Mouse (Mus musculus): ENCODE data around the gene Dalrd3. TPM values are rescaled to one million over a fixed set of nuclear protein-coding genes. Genes with fewer than 3 reads are reported as not detected.

Dalrd3 gene
- total and polyA plus RNA-seq, 2 experiments from 2014 or later: 39.6 to 54.0 TPM

DNA sequence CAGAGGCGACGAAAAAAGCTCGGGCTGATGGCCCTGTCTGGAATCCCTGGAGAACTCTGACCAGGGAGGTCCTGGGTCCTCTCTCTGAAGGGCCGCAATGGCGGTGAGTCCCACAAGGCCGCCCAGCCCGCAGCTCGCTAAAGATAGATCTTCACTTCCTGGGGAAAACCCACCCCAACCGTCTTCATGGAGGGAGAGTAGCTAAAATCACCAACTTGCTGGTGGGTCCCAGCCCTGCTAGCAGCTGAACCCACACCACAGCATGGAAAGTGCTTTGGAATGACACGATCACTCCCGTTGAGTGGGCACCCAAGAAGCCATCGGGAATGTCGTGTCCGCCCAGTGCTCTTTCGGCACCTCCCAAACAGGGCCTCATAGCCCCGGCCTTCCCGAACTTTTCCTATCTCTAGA, 1.2 kb upstream of the Dalrd3 start:
- no peak for ATAC-seq (ENCODE audit: insufficient read depth, low read depth)
- H3K4me2 ChIP-seq (ENCODE audit: low read depth, low read length): peak overlapping the region; percentile 98
- WGBS: 60% methylated on average over 17 of the region's 17 CpGs

DNA sequence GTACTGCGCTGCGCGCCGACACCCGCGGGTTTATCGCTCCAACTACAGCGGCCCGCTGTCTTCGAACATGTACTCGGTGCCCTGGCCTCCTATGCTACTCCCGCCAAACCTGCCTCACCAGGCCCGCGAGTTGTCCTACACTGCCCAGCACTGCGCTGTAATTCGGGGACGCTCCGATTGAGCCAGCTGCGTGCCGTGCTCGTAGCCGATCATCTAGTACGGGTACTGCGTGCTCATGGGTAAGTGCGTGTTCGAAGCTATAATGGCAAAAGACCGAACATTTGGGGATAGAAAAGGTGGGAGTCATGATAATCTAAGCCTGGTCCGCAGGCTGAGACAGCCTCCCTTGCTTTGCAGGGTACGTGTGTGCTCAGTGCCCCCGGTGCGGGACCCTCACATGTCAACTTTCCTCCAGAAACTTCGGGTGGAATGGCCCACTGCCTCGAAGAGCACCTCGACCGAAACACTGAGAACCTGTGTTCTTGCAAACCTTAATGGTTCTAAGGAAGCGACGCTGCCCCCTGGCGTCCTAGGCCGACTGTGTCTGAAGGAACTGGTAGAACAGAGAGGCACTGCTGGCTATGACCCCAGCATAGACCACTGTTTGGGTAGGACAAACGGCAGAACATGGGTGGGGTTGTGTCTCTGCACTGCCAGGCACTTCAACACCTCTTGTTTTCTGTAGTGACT, 666 bp downstream of the Dalrd3 start:
- ATAC-seq (ENCODE audit: insufficient read depth, low read depth) (no peak), DNase-seq (ENCODE audit: low spot score) (no peak)
- Histone ChIP-seq H3K4me1 (ENCODE audit: control insufficient read depth, insufficient read depth) (peaks cover 34% of the 10 kb centered on the region), H3K4me3 (ENCODE audit: low read depth, low read length) (peak overlapping the region; percentile 68), H3K27me3 (ENCODE audit: control insufficient read depth, insufficient read depth, low read length) (no peaks in the 10 kb centered on the region), H3K9ac (replicated peaks; ENCODE audit: low read depth, low read length) (peak overlapping the region; percentile 55), H3K36me3 (replicated peaks; ENCODE audit: control insufficient read depth, insufficient read depth, low read length) (peaks cover 34% of the 10 kb centered on the region), H3K9me3 (replicated peaks; ENCODE audit: control insufficient read depth, low read length) (no peaks in the 10 kb centered on the region), H3K27ac (ENCODE audit: low read depth) (peak overlapping the region; percentile 5), H3K4me2 (ENCODE audit: low read depth, low read length) (peak overlapping the region; percentile 97)
- TF ChIP-seq CTCF (IDR thresholded peaks at IDR 0.05; ENCODE audit: low read depth) (peak; percentile 61), EP300 (IDR thresholded peaks at IDR 0.05; ENCODE audit: low read depth) (no peak)
- WGBS: 1% methylated on average over 40 of the region's 40 CpGs

More for the DNA sequence above, 1.2 kb upstream of the Dalrd3 start:
- DNase-seq (ENCODE audit: low spot score): no peak
- TF ChIP-seq CTCF (IDR thresholded peaks at IDR 0.05; ENCODE audit: low read depth) (no peak), EP300 (IDR thresholded peaks at IDR 0.05; ENCODE audit: low read depth) (no peak)
- Histone ChIP-seq H3K9me3 (replicated peaks; ENCODE audit: control insufficient read depth, low read length) (no peaks in the 10 kb centered on the region), H3K27ac (ENCODE audit: low read depth) (peak overlapping the region; percentile 95; the same call in 1 of the 2 replicates), H3K27me3 (ENCODE audit: control insufficient read depth, insufficient read depth, low read length) (no peaks in the 10 kb centered on the region), H3K4me3 (ENCODE audit: low read depth, low read length) (peak overlapping the region; percentile 76), H3K4me1 (ENCODE audit: control insufficient read depth, insufficient read depth) (peaks cover 34% of the 10 kb centered on the region), H3K9ac (replicated peaks; ENCODE audit: low read depth, low read length) (0 out of 2 replicates have a peak overlapping the region, but pooled peaks have one; percentile 75), H3K36me3 (replicated peaks; ENCODE audit: control insufficient read depth, insufficient read depth, low read length) (peaks cover 50% of the 10 kb centered on the region)

DNA sequence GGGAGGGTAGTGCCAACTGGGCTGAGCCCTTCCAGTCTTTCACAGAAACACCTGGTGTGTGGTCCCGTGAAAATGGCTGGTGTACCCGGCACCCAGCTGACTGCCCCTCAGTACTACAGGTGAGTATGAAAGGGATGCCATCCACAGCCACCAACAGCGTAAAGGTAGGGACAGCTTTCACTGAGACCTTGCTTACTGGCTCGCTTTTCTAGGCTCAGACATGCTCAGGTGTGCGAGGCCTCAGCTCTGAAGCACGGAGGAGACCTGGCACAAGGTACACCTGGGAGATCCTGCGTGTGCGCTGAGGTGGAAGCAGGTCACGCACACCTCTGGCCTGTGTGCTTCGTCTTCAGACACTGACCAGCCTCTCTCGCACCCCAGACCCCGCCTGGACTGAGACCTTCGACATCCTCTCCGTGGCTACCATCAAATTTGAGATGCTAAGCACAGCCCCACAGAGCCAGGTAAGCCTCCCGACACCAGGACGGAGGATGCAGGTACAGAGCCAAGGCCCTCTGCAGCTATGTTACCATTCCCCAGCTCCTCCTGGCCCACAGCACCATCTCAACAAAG, 1.8 kb downstream of the Dalrd3 start:
- 93% methylated on average over 16 of the region's 16 CpGs for WGBS
- no peak for TF ChIP-seq CTCF (IDR thresholded peaks at IDR 0.05; ENCODE audit: low read depth)
- TF ChIP-seq EP300 (IDR thresholded peaks at IDR 0.05; ENCODE audit: low read depth): no peak
- ATAC-seq (ENCODE audit: insufficient read depth, low read depth) (no peak), DNase-seq (ENCODE audit: low spot score) (no peak)
- H3K27me3 ChIP-seq (ENCODE audit: control insufficient read depth, insufficient read depth, low read length): no peaks in the 10 kb centered on the region
- peaks cover 37% of the 10 kb centered on the region for H3K36me3 ChIP-seq (replicated peaks; ENCODE audit: control insufficient read depth, insufficient read depth, low read length)
- H3K4me2 ChIP-seq (ENCODE audit: low read depth, low read length): no peak overlapping the region
- H3K9me3 ChIP-seq (replicated peaks; ENCODE audit: control insufficient read depth, low read length): no peaks in the 10 kb centered on the region
- no peak overlapping the region for H3K27ac ChIP-seq (ENCODE audit: low read depth)
- H3K9ac ChIP-seq (replicated peaks; ENCODE audit: low read depth, low read length): no peak overlapping the region
- H3K4me3 ChIP-seq (ENCODE audit: low read depth, low read length): no peak overlapping the region
- H3K4me1 ChIP-seq (ENCODE audit: control insufficient read depth, insufficient read depth): peaks cover 28% of the 10 kb centered on the region

DNA sequence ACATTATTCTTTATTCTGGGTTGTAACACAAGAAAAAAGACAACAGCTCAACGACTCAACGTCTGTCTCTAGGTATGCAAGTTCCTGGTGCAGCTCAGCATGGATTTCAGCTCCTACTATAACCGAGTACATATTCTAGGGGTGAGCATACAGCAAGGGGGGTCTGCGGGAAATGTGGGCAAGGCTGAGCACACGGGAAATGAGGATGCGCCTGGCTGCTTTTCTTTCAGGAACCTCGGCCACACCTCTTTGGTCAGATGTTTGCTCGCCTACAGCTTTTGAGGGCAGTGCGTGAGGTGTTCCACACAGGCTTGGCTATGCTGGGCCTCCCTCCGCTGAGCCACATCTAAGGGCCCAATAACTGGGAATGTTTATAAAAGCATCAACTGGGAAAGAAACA, 2.6 kb downstream of the Dalrd3 start:
- no peak for ATAC-seq (ENCODE audit: insufficient read depth, low read depth)
- Histone ChIP-seq H3K4me2 (ENCODE audit: low read depth, low read length) (no peak overlapping the region), H3K4me3 (ENCODE audit: low read depth, low read length) (no peak overlapping the region), H3K27ac (ENCODE audit: low read depth) (no peak overlapping the region), H3K9ac (replicated peaks; ENCODE audit: low read depth, low read length) (no peak overlapping the region), H3K9me3 (replicated peaks; ENCODE audit: control insufficient read depth, low read length) (no peaks in the 10 kb centered on the region), H3K36me3 (replicated peaks; ENCODE audit: control insufficient read depth, insufficient read depth, low read length) (peaks cover 37% of the 10 kb centered on the region), H3K4me1 (ENCODE audit: control insufficient read depth, insufficient read depth) (peaks cover 28% of the 10 kb centered on the region), H3K27me3 (ENCODE audit: control insufficient read depth, insufficient read depth, low read length) (no peaks in the 10 kb centered on the region)
- WGBS: 85% methylated on average over 10 of the region's 10 CpGs
- no peak for DNase-seq (ENCODE audit: low spot score)
- TF ChIP-seq CTCF (IDR thresholded peaks at IDR 0.05; ENCODE audit: low read depth) (no peak), EP300 (IDR thresholded peaks at IDR 0.05; ENCODE audit: low read depth) (no peak)

DNA sequence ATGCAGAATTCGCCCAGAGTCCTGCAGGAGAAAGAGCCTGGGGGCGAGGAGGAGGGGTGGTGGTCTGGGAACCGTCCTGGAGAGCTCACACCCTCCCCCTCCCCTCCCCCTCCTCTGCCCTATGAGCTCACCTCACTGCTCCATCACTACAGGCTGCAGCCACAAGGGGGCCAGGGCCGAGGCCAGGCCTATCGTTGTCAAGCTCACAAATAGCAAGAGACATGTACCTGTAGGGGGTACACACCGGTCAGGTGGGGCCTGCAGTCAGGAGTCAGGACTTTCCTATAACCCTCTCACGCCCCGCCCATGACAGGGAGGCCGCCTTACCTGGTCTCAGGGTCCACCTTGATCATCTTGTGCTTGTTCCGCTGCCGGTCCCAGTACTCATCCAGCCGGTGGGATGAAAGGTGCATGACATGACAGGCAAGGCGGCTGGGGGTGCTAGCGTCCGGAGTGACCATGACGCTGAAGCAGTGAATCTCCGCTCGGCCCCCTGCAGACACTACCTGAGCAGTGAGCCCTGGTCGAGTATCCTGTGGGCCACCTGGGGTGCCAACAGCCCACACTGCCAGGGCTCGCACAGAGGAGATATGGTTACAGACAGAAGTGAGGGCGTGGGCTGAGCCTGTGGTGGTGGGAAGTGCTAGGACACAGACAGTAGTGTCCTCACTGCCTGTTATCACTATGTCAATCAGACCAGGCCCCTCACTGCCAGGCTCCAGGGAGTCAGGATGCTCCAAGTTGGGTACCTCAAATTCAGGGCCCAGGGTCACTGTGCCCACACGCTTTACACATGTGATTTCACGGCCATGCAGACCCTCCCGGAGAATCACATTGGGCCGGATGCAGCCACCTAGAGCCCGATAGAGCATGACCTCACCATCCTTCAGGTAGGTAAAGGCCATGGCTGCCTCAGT, 4.3 kb downstream of the Dalrd3 start:
- Histone ChIP-seq H3K4me1 (ENCODE audit: control insufficient read depth, insufficient read depth) (peaks cover 20% of the 10 kb centered on the region), H3K27ac (ENCODE audit: low read depth) (no peak overlapping the region), H3K27me3 (ENCODE audit: control insufficient read depth, insufficient read depth, low read length) (no peaks in the 10 kb centered on the region), H3K36me3 (replicated peaks; ENCODE audit: control insufficient read depth, insufficient read depth, low read length) (peaks cover 37% of the 10 kb centered on the region), H3K9ac (replicated peaks; ENCODE audit: low read depth, low read length) (no peak overlapping the region), H3K4me2 (ENCODE audit: low read depth, low read length) (no peak overlapping the region), H3K9me3 (replicated peaks; ENCODE audit: control insufficient read depth, low read length) (no peaks in the 10 kb centered on the region), H3K4me3 (ENCODE audit: low read depth, low read length) (no peak overlapping the region)
- DNase-seq (ENCODE audit: low spot score): peak; percentile 45
- WGBS: 48% methylated on average over 26 of the region's 26 CpGs
- no peak for ATAC-seq (ENCODE audit: insufficient read depth, low read depth)
- TF ChIP-seq CTCF (IDR thresholded peaks at IDR 0.05; ENCODE audit: low read depth) (peak; percentile 67), EP300 (IDR thresholded peaks at IDR 0.05; ENCODE audit: low read depth) (no peak)

Data from heart, postnatal 0 days (tissue).